Mouse (Mus musculus) erythroblast, embryonic 14.5 days (primary cell): ENCODE results near the gene 4933427D14Rik. TPM values are rescaled to one million over a fixed set of nuclear protein-coding genes. Genes with fewer than 3 reads are reported as not detected.
"Not testable (repeated sequence)": the region's sequence is repeated elsewhere in the genome, so short reads cannot be mapped to it uniquely, and the experiment has no call there.

Experiments used
- H3K27me3 ChIP-seq: 2 replicates; pipeline ENCODE4 v1.6.1; 2012; ENCODE audit warnings: inconsistent platforms; ENCODE audit not compliant: control insufficient read depth
- H3K36me3 ChIP-seq: 2 replicates; pipeline ENCODE4 v1.6.1; 2012; ENCODE audit warnings: mild to moderate bottlenecking, inconsistent platforms; ENCODE audit not compliant: control insufficient read depth
- H3K4me1 ChIP-seq: 2 replicates; pipeline ENCODE4 v1.6.1; 2012; ENCODE audit warnings: inconsistent platforms; ENCODE audit not compliant: control insufficient read depth
- H3K4me3 ChIP-seq: replicated peaks from 2 replicates; pipeline ENCODE3; 2012; ENCODE audit warnings: moderate library complexity, mild to moderate bottlenecking, inconsistent platforms
- H3K9me3 ChIP-seq: 2 replicates; pipeline ENCODE4 v1.6.1; 2012; ENCODE audit warnings: low read length, inconsistent platforms, mixed read lengths; ENCODE audit not compliant: control insufficient read depth
- GATA1 ChIP-seq: IDR thresholded peaks from 2 replicates; pipeline ENCODE4 v1.6.1; 2012; ENCODE audit warnings: low read length, inconsistent platforms, mixed read lengths
- TAL1 ChIP-seq: IDR thresholded peaks from 3 replicates; pipeline ENCODE4 v1.6.1; 2012; ENCODE audit warnings: low read length, inconsistent platforms, mixed read lengths
- polyA plus RNA-seq: library from polyadenylated mRNA; stranded (reverse); fragments of >175 nt; gene quantifications from 2 replicates; pipeline ENCODE4 v1.2.3, GENCODE M21; 2012

The 4933427D14Rik gene
- polyA plus RNA-seq, 1 experiment = 0.05 TPM

- Histone ChIP-seq H3K27me3 (no peaks in the 10 kb centered on the region), H3K9me3 (no peaks in the 10 kb centered on the region), H3K4me3 (no peak overlapping the region), H3K4me1 (no peaks in the 10 kb centered on the region), H3K36me3 (peaks cover 37% of the 10 kb centered on the region)
- no peak for TF ChIP-seq GATA1
- TF ChIP-seq TAL1 = no peak
These were observed 31.3 kb downstream of the 4933427D14Rik start for GRCm38 (mm10) chr11:72175966-72176365.

- Histone ChIP-seq H3K9me3 (no peaks in the 10 kb centered on the region), H3K4me3 (no peak overlapping the region), H3K36me3 (peaks cover 40% of the 10 kb centered on the region), H3K4me1 (no peaks in the 10 kb centered on the region), H3K27me3 (no peaks in the 10 kb centered on the region)
- TF ChIP-seq GATA1 (no peak), TAL1 (no peak)
These were observed 32.5 kb downstream of the 4933427D14Rik start for GRCm38 (mm10) chr11:72174721-72175120.

- peaks cover 39% of the 10 kb centered on the region for H3K36me3 ChIP-seq
- TF ChIP-seq TAL1 = no peak
- no peak for TF ChIP-seq GATA1
These were observed 33.8 kb downstream of the 4933427D14Rik start for GRCm38 (mm10) chr11:72173506-72173905.

GRCm38 (mm10) chr11:72171906-72172305, 35.4 kb downstream of the 4933427D14Rik start:
- not testable (repeated sequence) for H3K4me3 ChIP-seq
- peaks cover 40% of the 10 kb centered on the region for H3K36me3 ChIP-seq

More at GRCm38 (mm10) chr11:72173506-72173905, 33.8 kb downstream of the 4933427D14Rik start:
- no peak overlapping the region for H3K4me3 ChIP-seq
- H3K27me3 ChIP-seq = no peaks in the 10 kb centered on the region
- H3K4me1 ChIP-seq = no peaks in the 10 kb centered on the region
- H3K9me3 ChIP-seq = no peaks in the 10 kb centered on the region

GRCm38 (mm10) chr11:72169871-72170270, 37.4 kb downstream of the 4933427D14Rik start:
- Histone ChIP-seq H3K4me1 (no peaks in the 10 kb centered on the region), H3K36me3 (peaks cover 36% of the 10 kb centered on the region), H3K27me3 (no peaks in the 10 kb centered on the region), H3K9me3 (no peaks in the 10 kb centered on the region), H3K4me3 (no peak overlapping the region)
- TF ChIP-seq TAL1 = no peak
- TF ChIP-seq GATA1 = no peak

More at GRCm38 (mm10) chr11:72171906-72172305, 35.4 kb downstream of the 4933427D14Rik start:
- H3K4me1 ChIP-seq, H3K9me3 ChIP-seq, H3K27me3 ChIP-seq: not testable (repeated sequence)

- Histone ChIP-seq H3K4me3 (no peak overlapping the region), H3K36me3 (peaks cover 20% of the 10 kb centered on the region), H3K27me3 (no peaks in the 10 kb centered on the region), H3K4me1 (no peaks in the 10 kb centered on the region), H3K9me3 (no peaks in the 10 kb centered on the region)
- TF ChIP-seq GATA1 (no peak), TAL1 (no peak)
These were observed 44.1 kb downstream of the 4933427D14Rik start for GRCm38 (mm10) chr11:72163198-72163597.

- no peak for TF ChIP-seq TAL1
- no peak for TF ChIP-seq GATA1
- Histone ChIP-seq H3K27me3 (no peaks in the 10 kb centered on the region), H3K4me3 (no peak overlapping the region), H3K4me1 (no peaks in the 10 kb centered on the region), H3K9me3 (no peaks in the 10 kb centered on the region), H3K36me3 (peaks cover 22% of the 10 kb centered on the region)
These were observed 50.6 kb downstream of the 4933427D14Rik start for GRCm38 (mm10) chr11:72156624-72157023.

- Histone ChIP-seq H3K4me1 (no peaks in the 10 kb centered on the region), H3K27me3 (no peaks in the 10 kb centered on the region), H3K9me3 (no peaks in the 10 kb centered on the region), H3K4me3 (no peak overlapping the region), H3K36me3 (peaks cover 22% of the 10 kb centered on the region)
- TF ChIP-seq GATA1 = no peak
- no peak for TF ChIP-seq TAL1
These were observed 51.3 kb downstream of the 4933427D14Rik start for GRCm38 (mm10) chr11:72155981-72156428.

GRCm38 (mm10) chr11:72155186-72155980, 51.9 kb downstream of the 4933427D14Rik start:
- peaks cover 22% of the 10 kb centered on the region for H3K36me3 ChIP-seq
- no peaks in the 10 kb centered on the region for H3K4me1 ChIP-seq
- H3K4me3 ChIP-seq = no peak overlapping the region
- no peaks in the 10 kb centered on the region for H3K9me3 ChIP-seq
- no peaks in the 10 kb centered on the region for H3K27me3 ChIP-seq
- no peak for TF ChIP-seq GATA1
- no peak for TF ChIP-seq TAL1
